12 mouse cellular contexts compared by ENCODE assay signal in genomic region chr11:28993270-28993847, GRCm38 (mm10).
DNase-seq lines count a peak whose midpoint lies in the region.
"Had no signal": no experiment of that assay in that cellular context is flagged by ENCODE, and none has a peak within 500 bp of the region (broad histone marks: within the 10 kb centered on the region; RNA-seq: fewer than 3 reads in every experiment).

No protein-coding gene starts in this region.

- H3K27ac ChIP-seq in heart, embryonic 10.5 days, result no peak overlapping the region
- H3K27ac ChIP-seq: embryonic facial prominence, embryonic 12.5 days; limb, embryonic 10.5 days; neural tube, embryonic 12.5 days had no signal

- H3K4me1 ChIP-seq in heart, embryonic 10.5 days, result no peaks in the 10 kb centered on the region
- H3K4me1 ChIP-seq: neural tube, embryonic 12.5 days had no signal

- H3K36me3 ChIP-seq in heart, embryonic 10.5 days, result no peaks in the 10 kb centered on the region
- H3K36me3 ChIP-seq: embryonic facial prominence, embryonic 12.5 days; limb, embryonic 10.5 days; neural tube, embryonic 12.5 days had no signal

- WGBS in heart, embryonic 10.5 days, result 78% methylated on average over 4 of the region's 4 CpGs

- H3K27me3 ChIP-seq in heart, embryonic 10.5 days (ENCODE audit: insufficient read depth, poor library complexity, severe bottlenecking), result no peaks in the 10 kb centered on the region
- H3K27me3 ChIP-seq: embryonic facial prominence, embryonic 12.5 days; neural tube, embryonic 12.5 days had no signal

- H3K4me3 ChIP-seq in heart, embryonic 10.5 days, result no peak overlapping the region
- H3K4me3 ChIP-seq: embryonic facial prominence, embryonic 12.5 days; limb, embryonic 10.5 days; neural tube, embryonic 12.5 days had no signal

- peak; percentile 58 to 65 for DNase-seq in heart, adult 18-20 months
- no peak for DNase-seq in heart, embryonic 10.5 days (ENCODE audit: low spot score)
- peak; percentile 66 for DNase-seq in adrenal gland, postnatal 10 days
- DNase-seq in heart, adult 8-10 months (ENCODE audit: low spot score), result peak; percentile 19
- peak; percentile 12 for DNase-seq in ovary, adult 18-20 months (ENCODE audit: low spot score)
- DNase-seq in thymus, postnatal 36 days, result no peak
- no peak for DNase-seq in right cerebral cortex, postnatal 25 days
- no peak for DNase-seq in right cerebral cortex, adult 18-20 months
- DNase-seq: cerebellum, adult 11 months had no signal

- no peaks in the 10 kb centered on the region for H3K9me3 ChIP-seq in heart, embryonic 10.5 days
- H3K9me3 ChIP-seq: embryonic facial prominence, embryonic 12.5 days; limb, embryonic 10.5 days; neural tube, embryonic 12.5 days had no signal

Comparison
In these comparisons a context has a peak if more than half of its experiments do, and no peak if none do; other contexts are left out.
1. DNase-seq: peak in heart, adult 18-20 months (2 of 2), adrenal gland, postnatal 10 days (single experiment), heart, adult 8-10 months (single experiment) and ovary, adult 18-20 months (single experiment); none in heart, embryonic 10.5 days (single experiment), thymus, postnatal 36 days (0 of 2), right cerebral cortex, postnatal 25 days (single experiment) and right cerebral cortex, adult 18-20 months (single experiment).